23 mouse cellular contexts compared by ENCODE assay signal in the genomic region with DNA sequence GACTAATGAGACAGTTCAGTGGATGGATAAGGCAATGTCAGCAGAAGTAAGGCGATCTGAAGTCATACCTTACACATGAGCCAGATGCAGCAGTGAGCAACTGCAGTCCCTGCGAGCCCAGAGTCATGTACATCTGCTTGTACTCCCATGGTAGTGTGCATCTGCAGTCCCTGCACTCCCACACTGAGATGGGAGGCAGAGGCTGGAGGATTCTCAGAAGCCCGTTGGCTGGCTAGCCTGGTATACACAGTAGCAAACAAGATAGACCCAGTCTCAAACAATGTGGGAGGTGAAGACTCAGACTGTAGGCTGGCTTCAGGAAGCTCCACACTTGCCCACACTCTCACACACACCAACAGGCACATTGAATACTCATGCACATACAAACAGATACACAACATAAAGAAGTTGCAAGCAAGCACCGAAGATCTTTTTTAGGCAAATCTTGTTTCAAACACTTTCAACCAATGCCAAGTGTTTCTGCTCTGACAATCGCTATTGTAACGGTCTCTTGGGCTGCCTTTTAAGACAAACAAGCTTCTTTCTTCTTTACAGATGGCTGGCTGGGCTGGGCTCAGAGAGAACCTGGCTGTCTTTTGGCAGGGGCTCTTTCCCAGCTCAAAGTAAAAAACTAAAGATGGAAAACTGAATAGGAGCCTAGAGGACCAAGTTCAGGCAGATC.
DNase-seq lines count a peak whose midpoint lies in the region; TF ChIP-seq lines count a peak whose summit lies in the region.
"Had no signal": no experiment of that assay in that cellular context is flagged by ENCODE, and none has a peak within 500 bp of the region (broad histone marks: within the 10 kb centered on the region; RNA-seq: fewer than 3 reads in every experiment).

No protein-coding gene starts in this region.

- intact Hi-C loops in heart, postnatal 36 days (cut with DNase I) = no loop called here

- peak overlapping the region; percentile 22; the same call in 1 of the 2 replicates for H3K27ac ChIP-seq in spleen, adult 2 months (ENCODE audit: insufficient read depth, low read length)
- 0 out of 2 replicates have a peak overlapping the region, but pooled peaks have one; percentile 28 for H3K27ac ChIP-seq in small intestine, adult 2 months (ENCODE audit: insufficient read depth, low read depth, low read length)
- H3K27ac ChIP-seq: embryonic facial prominence, embryonic 15.5 days; forebrain, embryonic 10.5 days; heart, embryonic 10.5 days; hindbrain, embryonic 15.5 days; limb, embryonic 13.5 days; liver, embryonic 13.5 days; neural tube, embryonic 15.5 days had no signal

- H3K36me3 ChIP-seq in spleen, adult 2 months (ENCODE audit: control insufficient read depth, insufficient read depth, low read length) = no peaks in the 10 kb centered on the region
- no peaks in the 10 kb centered on the region; the same call in 1 of the 2 replicates for H3K36me3 ChIP-seq in small intestine, adult 2 months (ENCODE audit: control insufficient read depth, insufficient read depth, low read length)
- H3K36me3 ChIP-seq: embryonic facial prominence, embryonic 15.5 days; forebrain, embryonic 10.5 days; heart, embryonic 10.5 days; hindbrain, embryonic 15.5 days; limb, embryonic 13.5 days; liver, embryonic 13.5 days; neural tube, embryonic 15.5 days had no signal

- 50% methylated on average over 6 of the region's 6 CpGs for WGBS in spleen, adult 2 months
- WGBS in small intestine, adult 2 months = 82% methylated on average over 6 of the region's 6 CpGs

- H3K27me3 ChIP-seq in spleen, adult 2 months (ENCODE audit: control insufficient read depth, insufficient read depth, low read length) = no peaks in the 10 kb centered on the region
- no peaks in the 10 kb centered on the region for H3K27me3 ChIP-seq in small intestine, adult 2 months (ENCODE audit: control insufficient read depth, insufficient read depth, low read length)
- H3K27me3 ChIP-seq: embryonic facial prominence, embryonic 15.5 days; hindbrain, embryonic 15.5 days; limb, embryonic 13.5 days; liver, embryonic 13.5 days; neural tube, embryonic 15.5 days had no signal

- H3K4me3 ChIP-seq in spleen, adult 2 months (ENCODE audit: extremely low read depth, insufficient read depth, insufficient read length) = no peak overlapping the region
- no peak overlapping the region for H3K4me3 ChIP-seq in small intestine, adult 2 months (ENCODE audit: low read depth, low read length)
- H3K4me3 ChIP-seq: embryonic facial prominence, embryonic 15.5 days; forebrain, embryonic 10.5 days; heart, embryonic 10.5 days; hindbrain, embryonic 15.5 days; limb, embryonic 13.5 days; liver, embryonic 13.5 days; neural tube, embryonic 15.5 days had no signal

- peaks cover 26% of the 10 kb centered on the region for H3K4me1 ChIP-seq in spleen, adult 2 months (ENCODE audit: control insufficient read depth, insufficient read depth, insufficient read length)
- peaks cover 3% of the 10 kb centered on the region for H3K4me1 ChIP-seq in small intestine, adult 2 months (ENCODE audit: control insufficient read depth, insufficient read depth, insufficient read length, low read length)

- peak; percentile 54 for DNase-seq in heart, adult 11 months
- no peak for DNase-seq in heart, postnatal 36 days
- no peak for DNase-seq in spleen, adult 2 months (ENCODE audit: low read depth in 1 of 2, low spot score in 2 of 2)
- DNase-seq in spleen, postnatal 10 days (ENCODE audit: low spot score in 2 of 2) = no peak
- peak; percentile 51 to 53 for DNase-seq in thymus, postnatal 36 days
- no peak for DNase-seq in lung, postnatal 4 days
- no peak for DNase-seq in gastrocnemius, postnatal 4 days (ENCODE audit: low spot score in 2 of 2)
- DNase-seq: adrenal gland, postnatal 25 days; B cell, adult 2 months; cerebellum, adult 18-20 months; cerebellum, postnatal 25 days; gastrocnemius, postnatal 25 days; heart, postnatal 14 days; liver, embryonic 13.5 days; lung, embryonic 14.5 days; lung, postnatal 36 days had no signal

- TF ChIP-seq POLR2A in spleen, adult 2 months (IDR thresholded peaks at IDR 0.05; ENCODE audit: low read depth, low read length) = no peak
- TF ChIP-seq POLR2A in small intestine, adult 2 months (IDR thresholded peaks at IDR 0.05; ENCODE audit: low read depth, low read length) = no peak

- no peak for TF ChIP-seq CTCF in spleen, adult 2 months (IDR thresholded peaks at IDR 0.05; ENCODE audit: extremely low read depth, insufficient read depth, insufficient read length, insufficient replicate concordance)
- TF ChIP-seq CTCF in small intestine, adult 2 months (IDR thresholded peaks at IDR 0.05; ENCODE audit: extremely low read depth, insufficient read length, insufficient replicate concordance, low read depth, low read length) = no peak

Comparison
In these comparisons a context has a peak if more than half of its experiments do, and no peak if none do; other contexts are left out.
1. DNase-seq: peak in heart, adult 11 months (single experiment) and thymus, postnatal 36 days (2 of 2); none in heart, postnatal 36 days (0 of 2), spleen, adult 2 months (0 of 2), spleen, postnatal 10 days (0 of 2), lung, postnatal 4 days (0 of 2) and gastrocnemius, postnatal 4 days (0 of 2).